Mouse (Mus musculus) R1 (cell line): ENCODE results near the gene Mrpl14.
A peak's percentile ranks its signal among the peaks of the same experiment; 100 is the strongest.

Experiments
- DNase-seq: peaks from one replicate; pipeline ENCODE4 v3.0.0-alpha.2; 2018; ENCODE audit warnings: low read depth, low spot score

The Mrpl14 gene

GRCm38 (mm10) chr17:45724574-45724921 is 38.4 kb downstream of the Mrpl14 start:
- DNase-seq, result peak; percentile 20

- no peak for DNase-seq
Observed at GRCm38 (mm10) chr17:45726249-45726648, 40.1 kb downstream of the Mrpl14 start.

GRCm38 (mm10) chr17:45727481-45727880 is 41.4 kb downstream of the Mrpl14 start:
- DNase-seq, result no peak

- no peak for DNase-seq
Observed at GRCm38 (mm10) chr17:45727983-45728723, 42.0 kb downstream of the Mrpl14 start.

GRCm38 (mm10) chr17:45729387-45729786 is 43.3 kb downstream of the Mrpl14 start:
- DNase-seq, result no peak

- no peak for DNase-seq
Observed at GRCm38 (mm10) chr17:45730696-45731095, 44.6 kb downstream of the Mrpl14 start.

- DNase-seq, result peak; percentile 84
Observed at GRCm38 (mm10) chr17:45731172-45731864, 45.2 kb downstream of the Mrpl14 start.

GRCm38 (mm10) chr17:45733038-45733734 is 47.1 kb downstream of the Mrpl14 start:
- DNase-seq, result no peak

GRCm38 (mm10) chr17:45733735-45734301 is 47.7 kb downstream of the Mrpl14 start, which contains the start of gene 1600014C23Rik:
TSS of gene 1600014C23Rik (minus strand) at chr17:45733844.
- peak; percentile 38 for DNase-seq

- DNase-seq, result no peak
Observed at GRCm38 (mm10) chr17:45734333-45734732, 48.2 kb downstream of the Mrpl14 start.

GRCm38 (mm10) chr17:45734881-45735280 is 48.8 kb downstream of the Mrpl14 start:
- no peak for DNase-seq

GRCm38 (mm10) chr17:45735382-45736310 is 49.5 kb downstream of the Mrpl14 start:
- peak; percentile 85 for DNase-seq

- DNase-seq, result peak; percentile 85
Observed at GRCm38 (mm10) chr17:45736311-45737077, 50.4 kb downstream of the Mrpl14 start.

- peak; percentile 55 for DNase-seq
Observed at GRCm38 (mm10) chr17:45737078-45737601, 51.0 kb downstream of the Mrpl14 start.

GRCm38 (mm10) chr17:45742371-45743147 is 56.4 kb downstream of the Mrpl14 start:
- no peak for DNase-seq

- no peak for DNase-seq
Observed at GRCm38 (mm10) chr17:45745629-45746028, 59.5 kb downstream of the Mrpl14 start.

- DNase-seq, result no peak
Observed at GRCm38 (mm10) chr17:45746755-45747154, 60.6 kb downstream of the Mrpl14 start.

GRCm38 (mm10) chr17:45747293-45747692 is 61.2 kb downstream of the Mrpl14 start:
- no peak for DNase-seq
